ENCODE assay signal across 13 mouse cellular contexts in the genomic region with DNA sequence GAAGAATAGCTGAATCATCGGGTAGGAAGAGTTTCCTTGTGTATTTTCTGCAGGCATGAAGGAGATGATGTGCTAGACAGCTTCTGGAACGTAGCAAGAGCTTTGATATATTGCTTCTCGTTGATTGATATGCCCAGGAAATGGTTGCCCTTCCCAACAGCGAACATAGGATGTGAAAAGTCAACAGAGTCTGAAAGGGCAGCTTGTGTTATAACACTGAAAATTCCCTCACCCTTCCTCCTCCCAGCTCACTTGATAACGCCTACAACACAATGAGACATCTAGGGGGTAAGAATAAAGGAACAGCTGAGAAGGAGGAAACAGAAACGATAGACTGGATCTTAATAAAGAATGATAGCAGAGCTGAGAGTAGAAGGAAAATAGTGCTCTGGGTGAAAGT.
"Had no signal": no experiment of that assay in that cellular context is flagged by ENCODE, and none has a peak within 500 bp of the region (broad histone marks: within the 10 kb centered on the region; RNA-seq: fewer than 3 reads in every experiment).

No protein-coding gene starts in this region.

- ATAC-seq: liver, postnatal 0 days had no signal

- H3K27ac ChIP-seq: kidney, postnatal 0 days; layer of hippocampus, adult 2 months; limb, embryonic 12.5 days; liver, embryonic 13.5 days; midbrain, embryonic 10.5 days; neural tube, embryonic 15.5 days had no signal

- H3K9ac ChIP-seq: limb, embryonic 12.5 days; liver, embryonic 13.5 days; liver, postnatal 0 days; neural tube, embryonic 15.5 days had no signal

- H3K4me1 ChIP-seq: limb, embryonic 12.5 days; liver, embryonic 13.5 days; midbrain, embryonic 10.5 days; neural tube, embryonic 15.5 days had no signal

- H3K4me2 ChIP-seq: limb, embryonic 12.5 days; liver, embryonic 13.5 days; neural tube, embryonic 15.5 days had no signal

- H3K27me3 ChIP-seq: limb, embryonic 12.5 days; liver, embryonic 13.5 days; neural tube, embryonic 15.5 days had no signal

- H3K9me3 ChIP-seq: limb, embryonic 12.5 days; liver, embryonic 13.5 days; midbrain, embryonic 10.5 days; neural tube, embryonic 15.5 days had no signal

- DNase-seq: kidney, adult 8-10 months; kidney, postnatal 36 days; liver; liver, embryonic 13.5 days; liver, postnatal 0 days; midbrain, embryonic 14.5 days; thymus, postnatal 36 days had no signal

- H3K36me3 ChIP-seq: limb, embryonic 12.5 days; liver, embryonic 13.5 days; midbrain, embryonic 10.5 days; neural tube, embryonic 15.5 days had no signal

- H3K4me3 ChIP-seq: layer of hippocampus, adult 2 months; limb, embryonic 12.5 days; liver, embryonic 13.5 days; midbrain, embryonic 10.5 days; myocyte; neural tube, embryonic 15.5 days had no signal
